Mouse (Mus musculus) urinary bladder, postnatal 14 days (tissue): ENCODE data around the gene Olfr970.
"Not testable (repeated sequence)": the region's sequence is repeated elsewhere in the genome, so short reads cannot be mapped to it uniquely, and the experiment has no call there.

Experiments used
- DNase-seq: peaks from one replicate; pipeline ENCODE4 v3.0.0; 2021; ENCODE audit warnings: low spot score

Gene Olfr970

DNA sequence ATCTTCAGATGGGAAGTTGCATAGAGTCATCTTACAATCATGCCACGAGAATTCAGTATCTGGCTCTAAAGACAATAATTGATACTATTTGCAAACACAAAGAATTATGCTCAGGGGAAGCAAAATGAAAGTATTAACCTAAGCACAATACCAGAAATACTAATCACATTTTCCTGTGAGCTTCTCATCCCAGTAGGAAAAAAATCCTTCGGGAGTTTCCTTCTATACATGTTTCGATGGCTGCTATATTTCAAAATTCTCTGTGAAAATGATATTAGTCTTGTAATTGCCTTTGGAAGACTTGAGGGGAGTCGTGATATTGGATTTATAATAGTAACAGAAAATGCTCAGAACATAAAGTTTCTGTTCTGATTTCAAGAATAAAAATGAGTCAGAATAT, at the start of gene Olfr970:
Gene Olfr970 (plus strand): TSS at position 301 of the 400 bp plus-strand sequence.
- DNase-seq = no peak

DNA sequence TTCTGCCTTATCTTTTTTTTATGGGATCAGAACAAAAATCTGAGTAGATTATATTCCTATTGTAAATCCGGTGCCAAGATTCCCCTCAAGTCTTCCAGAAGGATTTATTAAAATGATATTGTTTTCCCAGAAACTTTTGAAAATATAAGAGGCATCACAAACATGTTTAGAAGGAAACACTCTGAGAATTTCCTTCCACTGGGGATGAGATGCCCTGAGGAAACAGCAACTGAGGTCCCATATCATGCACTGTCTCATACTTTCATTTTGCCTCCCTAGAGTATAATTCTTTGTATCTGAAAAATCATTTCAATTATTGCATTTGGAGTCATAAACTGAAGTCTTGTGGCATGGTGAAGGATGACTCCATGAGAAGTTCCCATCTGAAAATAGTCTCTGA, 25.5 kb upstream of the Olfr970 start, which contains the start of gene Olfr968:
Gene Olfr968 (minus strand): TSS at position 101 of the 400 bp plus-strand sequence.
- DNase-seq = no peak

DNA sequence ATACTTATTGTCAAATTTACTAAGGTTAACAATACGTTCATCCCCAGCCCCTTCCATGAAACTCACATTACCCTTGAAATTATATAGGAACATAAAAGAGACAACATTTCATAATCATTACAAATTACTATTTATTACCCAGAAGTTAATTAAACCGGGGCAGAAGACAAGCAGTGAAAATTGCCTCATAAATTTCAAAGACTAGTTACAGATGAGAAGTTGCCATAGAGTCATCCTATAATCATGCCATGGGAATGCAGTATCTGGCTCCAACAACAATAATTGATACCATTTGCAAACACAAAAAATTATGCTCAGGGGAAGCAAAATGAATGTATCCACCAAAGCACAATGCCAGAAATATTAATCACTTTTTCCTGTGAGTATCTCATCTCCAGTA, 18.1 kb upstream of the Olfr970 start, which contains the start of gene Olfr969:
Gene Olfr969 (plus strand): TSS at position 388 of the 400 bp plus-strand sequence.
- no peak for DNase-seq

DNA sequence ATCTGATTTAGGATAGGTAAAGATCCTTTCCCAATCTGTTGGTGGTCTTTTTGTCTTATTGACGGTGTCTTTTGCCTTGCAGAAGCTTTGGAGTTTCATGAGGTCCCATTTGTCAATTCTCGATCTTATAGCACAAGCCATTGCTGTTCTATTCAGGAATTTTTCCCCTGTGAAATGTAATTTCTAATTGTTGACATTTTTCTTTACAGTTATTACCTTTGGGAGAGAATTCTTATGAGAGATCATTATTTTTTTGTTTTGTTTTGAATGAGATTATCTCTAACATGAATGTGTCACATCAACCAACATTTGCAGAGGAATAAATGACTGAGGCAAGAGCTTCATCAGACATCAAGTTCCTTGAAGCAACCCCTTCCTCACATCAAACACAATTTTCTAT, 27.9 kb downstream of the Olfr970 start, which contains the start of gene Olfr971:
Gene Olfr971 (plus strand): TSS at position 301 of the 400 bp plus-strand sequence.
- not testable (repeated sequence) for DNase-seq

DNA sequence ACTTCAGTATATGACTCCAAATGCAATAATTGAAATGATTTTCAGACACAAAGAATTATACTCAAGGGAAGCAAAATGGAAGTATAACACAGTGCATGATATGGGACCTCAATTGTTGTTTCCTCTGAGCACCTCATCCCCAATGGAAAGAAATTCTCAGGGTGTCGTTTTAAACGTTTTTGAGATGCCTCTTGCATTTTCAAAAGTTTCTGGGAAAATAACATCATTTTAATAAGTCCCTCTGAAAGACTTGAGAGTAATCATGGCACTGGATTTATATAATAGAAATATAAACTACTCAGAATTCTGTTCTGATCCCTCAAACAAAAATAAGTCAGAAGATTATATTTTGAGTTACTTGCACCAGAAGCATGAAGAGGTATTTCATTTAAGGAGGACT, 57.5 kb downstream of the Olfr970 start, which contains the start of gene Olfr972:
Gene Olfr972 (plus strand): TSS at position 301 of the 400 bp plus-strand sequence.
- DNase-seq = no peak
